Mouse (Mus musculus) lung, postnatal 36 days (tissue): ENCODE data around the gene Kank2.

Experiments
- DNase-seq: peaks from one replicate; pipeline ENCODE4 v3.0.0; 2022; ENCODE audit warnings: mixed read lengths

Kank2 gene

DNA sequence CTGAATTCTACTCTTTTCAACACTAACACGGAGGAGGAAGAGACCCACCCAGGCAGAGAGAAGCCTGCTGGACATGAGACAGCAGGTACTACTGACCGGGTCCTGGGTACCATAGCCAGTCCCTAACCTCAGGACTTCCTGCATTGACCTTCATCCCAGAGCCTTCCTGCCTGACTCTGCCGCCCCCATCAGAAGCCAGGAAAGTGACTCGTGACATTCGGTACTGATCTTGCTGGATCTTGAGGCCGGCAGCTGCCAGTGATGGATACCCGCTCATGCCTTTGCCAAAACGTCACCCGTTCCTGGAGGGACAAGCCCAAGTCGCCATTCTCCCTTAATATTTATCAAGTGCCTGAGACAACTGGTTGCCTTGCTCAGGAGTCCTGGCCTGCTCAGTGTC is 50.1 kb downstream of the Kank2 start:
- no peak for DNase-seq

DNA sequence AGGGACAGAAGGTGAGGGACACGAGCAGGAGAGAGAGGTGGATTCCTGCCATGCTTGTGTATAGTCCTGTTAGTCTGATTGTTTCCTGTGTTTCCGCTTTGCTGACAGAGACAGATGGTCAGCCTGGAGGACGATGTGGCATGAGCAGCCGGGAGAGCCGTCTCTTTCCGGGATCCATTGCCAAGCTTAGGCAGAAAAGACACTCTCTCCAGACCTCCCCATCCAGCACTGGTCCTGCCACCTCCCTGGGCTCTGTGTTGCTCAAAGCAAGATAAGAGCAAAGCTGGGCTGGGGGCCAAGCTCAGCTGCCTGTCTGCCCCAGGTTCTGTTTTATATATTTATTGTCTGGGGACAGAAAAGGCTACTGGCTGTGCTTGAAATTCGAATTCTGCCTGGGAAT is 50.5 kb downstream of the Kank2 start:
- peak; percentile 83 for DNase-seq

DNA sequence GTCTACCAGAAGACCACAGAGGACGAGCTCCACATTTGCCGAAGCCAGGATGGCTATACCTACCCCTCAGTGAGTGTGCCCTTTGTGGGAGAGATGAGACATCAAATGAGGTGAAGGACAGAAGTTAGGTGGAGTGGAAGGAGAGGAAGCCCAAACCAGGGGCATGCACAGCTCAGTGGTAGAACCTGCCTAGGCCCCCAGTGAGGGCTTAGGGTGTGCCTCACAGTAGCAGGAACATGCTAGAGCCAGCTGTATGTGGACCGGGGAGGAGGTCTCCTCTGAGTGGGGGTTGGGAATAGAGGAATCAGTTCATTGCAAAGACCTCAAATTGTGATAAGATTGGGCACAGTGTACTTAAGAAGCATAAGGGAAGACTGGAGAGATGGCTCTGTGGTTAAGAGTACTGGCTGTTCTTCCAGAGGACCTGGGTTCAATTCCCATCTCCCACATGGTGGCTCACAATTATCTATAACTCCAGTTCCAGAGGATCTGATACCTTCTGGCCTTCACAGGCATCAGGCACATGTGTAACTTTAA is 51.2 kb downstream of the Kank2 start:
- DNase-seq = no peak

DNA sequence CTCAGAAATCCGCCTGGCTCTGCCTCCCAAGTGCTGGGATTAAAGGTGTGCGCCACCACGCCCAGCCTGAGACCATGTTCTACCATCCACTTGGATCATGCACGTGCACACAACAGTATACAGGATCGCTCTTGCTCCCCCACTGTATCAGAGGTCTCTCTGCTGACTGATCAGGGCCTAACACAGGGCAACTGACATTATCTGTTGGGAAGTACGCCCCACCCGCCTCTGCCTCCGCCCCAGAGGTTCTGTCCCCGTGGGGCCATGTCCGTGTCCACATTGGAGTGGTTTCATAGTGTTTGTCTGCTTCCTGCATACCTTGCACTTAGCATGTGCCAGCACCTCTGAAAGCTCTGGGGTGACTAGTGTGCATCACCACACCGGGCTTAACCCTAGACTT is 57.0 kb downstream of the Kank2 start:
- no peak for DNase-seq

DNA sequence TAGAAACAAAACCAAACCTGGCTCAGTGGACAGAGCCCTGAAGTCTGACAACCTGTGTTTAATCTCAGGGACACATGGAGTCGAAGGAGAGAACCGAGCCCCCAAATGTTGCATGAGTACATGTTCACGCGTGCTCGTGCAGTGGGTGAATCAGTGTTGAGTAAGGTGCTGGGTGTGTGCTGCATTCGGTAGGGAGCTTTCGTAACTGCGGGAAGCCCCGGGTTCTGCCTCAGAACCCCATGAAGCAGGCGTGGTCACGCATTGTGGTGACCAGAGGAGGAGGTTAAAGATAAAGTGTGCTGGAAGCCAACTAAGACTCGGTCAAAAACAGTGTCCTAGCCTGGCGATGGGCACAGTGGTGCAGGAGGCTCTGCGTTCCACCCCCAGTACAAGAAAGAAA is 58.1 kb downstream of the Kank2 start:
- DNase-seq = no peak

DNA sequence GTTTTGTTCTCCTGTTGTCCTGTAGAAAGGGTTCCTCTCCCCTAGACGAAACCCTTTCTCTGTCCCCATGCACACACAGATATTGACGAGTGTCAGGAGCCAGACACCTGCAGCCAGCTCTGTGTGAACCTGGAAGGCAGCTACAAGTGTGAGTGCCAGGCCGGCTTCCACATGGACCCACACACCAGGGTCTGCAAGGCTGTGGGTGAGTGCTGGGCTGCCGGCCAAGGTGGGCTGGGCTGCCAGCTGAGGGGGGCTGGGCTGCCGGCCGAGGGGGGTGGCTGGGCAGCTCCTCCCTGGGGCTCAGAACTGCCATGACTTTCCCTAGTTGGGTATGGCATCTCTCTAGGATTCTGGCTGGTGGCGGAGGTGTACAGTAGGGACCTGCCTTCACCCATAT is 59.8 kb downstream of the Kank2 start:
- no peak for DNase-seq

DNA sequence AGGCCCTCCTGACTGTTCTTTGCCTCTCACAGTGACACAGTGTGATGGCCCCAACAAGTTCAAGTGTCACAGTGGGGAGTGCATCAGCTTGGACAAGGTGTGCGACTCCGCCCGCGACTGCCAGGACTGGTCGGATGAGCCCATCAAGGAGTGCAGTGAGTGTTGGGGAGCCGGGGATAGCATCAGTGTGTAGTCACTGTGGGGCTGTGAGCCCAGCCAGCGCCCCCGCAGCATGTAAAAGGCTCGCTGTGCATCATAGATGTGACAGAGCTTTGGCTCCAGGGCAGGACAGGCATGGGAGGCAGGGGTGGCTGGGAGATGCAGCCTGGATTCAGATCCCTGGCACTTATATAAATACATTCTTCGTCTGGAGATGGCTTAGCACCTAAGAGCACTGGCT is 61.4 kb downstream of the Kank2 start:
- DNase-seq = no peak

DNA sequence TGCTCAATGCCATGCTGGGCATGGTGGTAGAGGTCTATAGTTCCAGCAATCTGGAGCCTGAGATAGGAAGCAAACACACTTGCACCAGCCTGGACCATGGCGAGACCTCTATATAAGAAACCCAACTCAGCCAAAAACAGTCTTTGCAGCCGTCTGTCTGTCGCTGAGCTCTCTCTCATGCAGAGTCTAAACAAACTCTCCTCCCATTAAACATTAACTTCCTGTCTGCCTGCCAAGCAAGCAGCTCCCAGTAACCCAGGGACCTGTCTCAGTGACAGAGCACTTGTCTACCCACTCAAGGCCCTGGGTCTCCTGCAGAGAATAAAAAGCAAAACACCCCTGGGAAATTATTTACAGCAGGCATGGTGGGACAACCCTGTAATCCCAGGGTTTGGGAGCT is 62.0 kb downstream of the Kank2 start:
- peak; percentile 61 for DNase-seq

DNA sequence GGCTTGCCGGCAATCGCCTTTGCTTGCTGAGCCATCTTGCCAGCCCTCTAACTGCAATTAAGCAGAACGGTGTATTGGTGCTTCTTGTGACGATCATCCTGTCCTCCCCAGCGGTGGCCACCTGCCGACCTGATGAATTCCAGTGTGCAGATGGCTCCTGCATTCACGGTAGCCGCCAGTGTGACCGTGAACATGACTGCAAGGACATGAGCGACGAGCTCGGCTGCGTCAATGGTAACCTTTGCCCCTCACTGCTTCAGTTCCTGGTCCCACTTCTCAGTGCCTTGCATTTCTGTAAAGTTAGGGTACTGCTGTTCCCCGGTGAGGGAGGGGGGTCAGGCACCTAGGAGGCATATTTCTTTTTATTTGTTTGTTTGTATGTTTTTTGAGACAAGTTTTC is 63.4 kb downstream of the Kank2 start:
- no peak for DNase-seq

DNA sequence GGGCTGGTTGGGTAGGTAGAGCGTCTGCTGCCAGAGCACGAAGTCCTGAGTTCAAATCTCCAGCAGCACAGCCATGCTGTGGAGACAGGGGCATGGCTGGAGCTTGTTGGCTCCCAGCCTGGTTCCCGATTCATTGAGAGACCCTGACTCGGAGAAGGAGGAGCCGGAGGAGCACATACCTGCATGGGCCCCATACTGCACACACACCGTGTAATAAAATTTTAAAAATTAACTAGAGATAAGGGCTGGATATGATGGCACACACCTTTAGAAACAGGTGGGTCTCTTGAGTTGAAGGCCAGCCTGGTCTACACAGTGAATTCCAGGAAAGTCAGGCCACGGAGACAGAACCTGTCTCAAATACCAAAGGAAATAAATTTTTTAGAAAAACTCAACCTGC is 64.6 kb downstream of the Kank2 start:
- DNase-seq = no peak

DNA sequence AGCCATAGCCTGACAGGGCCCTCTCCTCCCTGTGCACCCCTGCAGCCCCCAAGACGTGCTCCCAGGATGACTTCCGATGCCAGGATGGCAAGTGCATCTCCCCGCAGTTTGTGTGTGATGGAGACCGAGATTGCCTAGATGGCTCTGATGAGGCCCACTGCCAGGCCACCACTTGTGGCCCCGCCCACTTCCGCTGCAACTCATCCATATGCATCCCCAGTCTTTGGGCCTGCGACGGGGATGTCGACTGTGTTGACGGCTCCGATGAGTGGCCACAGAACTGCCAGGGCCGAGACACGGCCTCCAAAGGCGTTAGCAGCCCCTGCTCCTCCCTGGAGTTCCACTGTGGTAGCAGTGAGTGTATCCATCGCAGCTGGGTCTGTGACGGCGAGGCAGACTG is 65.1 kb downstream of the Kank2 start:
- DNase-seq = no peak

DNA sequence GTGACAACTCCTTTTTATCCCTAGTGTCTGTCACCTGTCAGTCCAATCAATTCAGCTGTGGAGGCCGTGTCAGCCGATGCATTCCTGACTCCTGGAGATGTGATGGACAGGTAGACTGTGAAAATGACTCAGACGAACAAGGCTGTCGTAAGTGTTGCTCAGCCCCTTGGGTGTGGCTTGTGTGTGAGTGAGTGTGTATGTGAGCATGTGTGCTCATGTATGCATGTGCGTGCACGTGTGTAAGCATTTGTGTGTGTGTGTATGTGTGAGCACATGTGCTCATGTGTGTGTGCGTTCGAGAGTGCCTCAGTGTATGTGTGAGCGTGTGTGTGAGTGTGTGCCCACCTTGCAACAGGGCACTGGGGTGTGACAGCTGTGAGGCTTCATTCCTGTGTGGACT is 66.3 kb downstream of the Kank2 start:
- no peak for DNase-seq

DNA sequence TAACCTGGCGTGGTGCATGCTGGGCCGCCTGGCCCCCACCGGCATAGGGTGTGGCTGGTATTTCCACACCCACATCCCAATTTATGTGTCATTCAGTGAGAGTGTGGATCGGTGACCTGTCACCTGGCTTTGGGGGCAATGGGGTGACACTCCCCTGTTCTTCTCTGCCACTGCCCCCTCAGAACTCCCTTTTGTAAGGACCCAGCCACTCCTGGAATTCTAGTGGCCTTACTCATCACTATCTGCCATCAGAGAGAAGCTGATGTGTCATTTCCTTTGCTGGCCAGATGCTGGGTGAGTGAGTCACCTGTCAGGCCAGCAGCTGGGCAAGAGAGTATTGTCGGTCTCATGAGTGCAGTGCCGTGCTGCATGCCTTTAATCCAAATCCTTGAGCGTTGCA is 69.3 kb downstream of the Kank2 start:
- DNase-seq = no peak

DNA sequence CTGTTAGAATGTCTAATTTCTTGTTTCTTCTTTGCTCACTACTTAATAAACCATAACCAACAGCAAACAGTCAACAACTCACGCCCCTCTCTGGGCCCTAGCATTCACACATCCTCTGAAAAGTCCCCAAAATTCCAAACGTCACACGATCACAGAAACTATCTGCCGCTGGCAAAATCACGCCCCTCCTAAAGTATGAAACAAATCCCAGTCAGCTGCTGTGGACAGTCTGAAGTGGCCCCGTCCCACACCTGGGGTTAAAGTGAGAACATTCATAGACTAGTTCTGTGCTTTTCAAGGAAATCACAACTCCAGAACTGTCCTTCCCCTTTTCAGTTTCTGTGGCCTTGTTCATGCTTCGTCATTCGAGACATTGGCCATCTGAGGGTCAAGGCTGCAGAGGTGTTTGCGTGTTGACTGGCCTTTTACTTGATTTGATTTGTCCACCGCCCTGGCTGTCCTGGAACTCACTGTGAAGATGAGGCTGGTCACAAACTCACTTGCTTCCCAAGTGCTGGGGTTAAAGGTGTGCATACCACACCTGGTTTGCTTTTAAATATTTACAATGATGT is 70.2 kb downstream of the Kank2 start:
- DNase-seq = peak; percentile 29

DNA sequence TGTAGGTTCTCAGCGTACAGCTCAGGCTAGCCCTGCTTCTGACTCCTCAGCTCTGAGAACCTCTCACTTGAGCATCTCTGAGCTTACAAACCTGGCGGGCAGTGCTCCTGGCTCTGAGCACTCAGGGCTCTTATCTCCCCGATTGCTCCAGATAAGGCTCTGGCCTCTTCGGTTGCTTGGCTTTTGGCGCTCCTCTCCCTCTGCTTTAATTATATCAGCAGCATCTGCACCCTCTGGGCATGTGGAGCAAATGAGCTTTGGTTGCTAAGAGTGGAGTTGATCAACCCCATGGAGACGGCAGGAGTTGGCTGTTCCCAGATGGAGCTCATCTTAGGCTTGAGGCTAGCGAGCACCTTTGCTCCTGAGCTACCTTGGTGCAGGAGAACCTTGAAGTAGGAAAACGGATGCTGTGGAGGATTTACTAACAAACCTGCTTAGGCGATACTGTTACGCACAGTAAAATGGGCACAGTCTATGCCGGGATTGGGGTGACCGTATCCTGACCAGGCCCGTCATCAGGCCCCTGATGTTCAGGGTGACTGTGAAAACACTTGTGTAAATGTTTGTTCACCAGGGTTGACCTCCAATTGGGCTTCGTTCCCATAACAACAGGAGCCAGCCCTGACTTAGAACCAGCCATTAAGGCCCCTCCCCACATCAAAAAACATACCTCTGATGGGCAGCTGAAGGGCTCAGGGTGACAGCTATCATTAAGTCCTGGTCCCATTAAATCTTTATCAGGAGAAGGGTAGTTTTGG is 72.1 kb downstream of the Kank2 start:
- DNase-seq = peak; percentile 42

DNA sequence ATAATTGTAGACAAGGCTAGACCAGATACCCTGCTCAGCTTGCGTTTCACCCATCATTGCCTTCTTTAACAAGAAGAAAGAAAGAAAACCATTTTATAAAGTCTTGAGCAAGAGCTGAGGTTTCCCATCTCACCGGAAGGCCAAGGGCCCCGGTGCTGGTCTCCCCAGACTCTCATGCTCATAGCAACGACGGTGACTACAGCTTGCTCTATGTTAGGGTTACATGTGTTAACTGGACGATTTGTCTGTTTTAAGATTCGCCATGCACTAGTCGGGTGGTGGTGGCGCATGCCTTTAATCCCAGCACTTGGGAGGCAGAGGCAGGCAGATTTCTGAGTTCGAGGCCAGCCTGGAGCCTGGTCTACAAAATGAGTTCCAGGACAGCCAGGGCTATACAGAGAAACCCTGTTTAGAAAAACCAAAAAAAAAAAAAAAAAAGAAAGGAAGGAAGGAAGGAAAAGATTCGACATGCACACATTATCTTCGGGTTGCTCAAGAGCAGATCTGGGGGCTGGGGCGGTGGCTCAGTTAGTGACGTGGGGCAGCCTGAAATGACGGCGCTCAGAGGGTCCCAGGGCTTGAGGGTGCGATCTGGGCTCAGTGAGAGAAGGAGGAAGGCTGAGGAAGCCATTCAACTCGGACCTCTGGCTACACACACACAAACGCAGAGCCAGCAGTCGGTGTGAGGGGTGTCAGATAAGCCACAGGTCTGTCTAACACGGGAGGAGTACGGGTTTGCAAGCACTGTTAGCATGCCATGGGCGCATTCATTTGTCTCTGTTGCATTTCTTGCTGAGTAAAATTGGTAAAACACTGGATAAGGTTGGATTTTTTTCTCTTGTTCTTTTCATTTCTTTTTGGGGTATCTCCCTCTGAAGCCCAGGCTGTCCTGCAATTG is 73.1 kb downstream of the Kank2 start:
- no peak for DNase-seq

DNA sequence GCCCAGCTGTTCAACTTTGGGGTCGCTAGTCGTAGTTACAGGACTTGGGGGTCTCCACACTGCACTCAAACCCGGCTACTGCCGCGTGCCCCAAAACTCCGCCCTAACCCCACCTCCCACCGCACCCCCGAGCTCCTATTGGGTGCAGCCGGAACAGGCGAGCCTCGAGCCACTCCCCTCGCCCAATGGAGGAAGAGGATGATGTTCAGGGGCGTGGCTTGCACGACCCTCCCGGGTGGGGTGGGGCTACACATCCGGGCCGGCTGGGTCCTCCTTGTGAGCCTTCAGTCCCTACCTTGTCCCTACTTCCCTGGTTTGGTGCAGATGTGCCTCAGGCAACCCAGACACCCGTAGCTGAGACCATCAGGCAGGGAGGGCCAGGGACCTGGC is 74.4 kb downstream of the Kank2 start:
- DNase-seq = peak; percentile 95

DNA sequence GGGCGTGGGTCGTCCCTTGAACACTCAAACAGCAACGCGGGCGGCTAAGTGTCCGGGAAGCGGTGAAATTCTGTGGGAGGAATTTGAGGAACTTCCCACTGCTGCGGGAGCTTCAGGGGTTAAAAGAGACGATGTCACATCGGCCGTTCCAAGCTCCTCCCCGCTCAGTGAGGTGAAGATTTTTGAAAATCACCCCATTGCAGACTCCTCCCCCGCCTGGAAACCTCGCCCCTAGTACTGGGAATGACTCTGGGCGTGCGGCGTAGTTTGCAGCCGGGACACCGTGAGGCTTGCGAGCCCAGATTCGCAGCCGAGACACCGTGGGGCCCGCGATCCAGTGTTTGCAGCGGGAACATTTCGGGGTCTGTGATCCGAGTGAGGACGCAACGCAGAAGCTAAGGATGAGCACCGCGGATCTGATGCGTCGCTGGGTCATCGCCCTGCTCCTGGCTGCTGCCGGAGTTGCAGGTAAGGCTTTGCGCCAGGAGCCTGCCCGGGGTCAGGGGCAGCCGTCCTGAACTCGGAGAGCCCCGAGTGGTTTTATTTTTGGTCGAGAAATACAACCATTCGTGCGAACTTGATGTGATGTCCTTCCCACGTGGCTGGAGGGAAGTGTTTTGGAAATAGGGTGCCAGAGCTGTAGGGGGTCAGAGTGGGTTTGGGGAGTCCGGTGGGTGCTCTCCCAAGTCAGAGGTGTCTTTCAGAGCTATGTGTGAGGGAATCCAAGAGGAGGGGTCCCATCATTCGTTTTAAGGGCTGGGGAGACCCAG is 75.0 kb downstream of the Kank2 start, which contains the start of gene Ldlr:
Gene Ldlr (plus strand): TSS at position 107 of the 770 bp plus-strand sequence.
- DNase-seq = peak; percentile 95

DNA sequence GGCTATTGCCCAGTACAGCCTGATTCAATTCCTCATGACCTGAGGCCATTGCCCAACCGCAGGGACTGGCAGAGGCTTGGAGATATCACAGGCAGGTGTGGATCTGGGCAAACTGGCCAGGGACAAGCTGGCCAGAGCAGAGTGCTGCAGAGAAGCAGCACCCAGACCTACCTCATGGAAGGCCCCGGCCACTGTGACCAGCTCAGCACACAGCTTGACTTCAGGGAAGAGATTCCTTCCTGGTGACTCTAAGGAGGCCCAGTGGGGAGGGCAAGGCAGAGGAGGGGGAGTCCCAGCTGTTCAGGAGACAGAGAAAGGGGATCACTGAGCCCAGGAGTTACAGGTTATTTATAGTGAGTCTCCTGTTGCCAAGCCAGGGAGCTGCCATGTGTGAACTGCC is 77.5 kb downstream of the Kank2 start:
- DNase-seq = no peak

DNA sequence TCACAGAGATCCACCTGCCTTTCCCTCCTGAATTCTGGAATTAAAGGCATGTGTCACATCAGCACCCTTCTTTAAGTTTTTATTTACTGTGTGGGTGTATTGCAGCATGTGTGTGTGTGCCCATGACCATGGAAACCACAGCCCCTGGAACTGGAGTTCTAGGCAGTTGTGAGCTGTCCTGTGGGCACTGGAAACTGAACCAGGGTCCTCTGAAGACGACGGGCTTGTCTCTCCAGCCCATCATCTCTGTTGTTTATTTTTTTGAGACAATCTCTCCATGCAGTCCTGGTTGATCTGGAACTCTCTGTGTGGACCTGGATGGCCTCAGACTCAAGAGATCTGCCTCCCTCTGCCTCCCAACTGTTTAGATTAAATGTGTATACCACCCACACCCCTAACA is 81.5 kb downstream of the Kank2 start:
- no peak for DNase-seq
